Mouse (Mus musculus) brain, embryonic 14.5 days (tissue): ENCODE results near the gene Vmn1r120. TPM values are rescaled to one million over a fixed set of nuclear protein-coding genes. Genes with fewer than 3 reads are reported as not detected.
"Not testable (repeated sequence)": the region's sequence is repeated elsewhere in the genome, so short reads cannot be mapped to it uniquely, and the experiment has no call there.

Experiments used
- DNase-seq: peaks from one replicate; pipeline ENCODE4 v3.0.0-alpha.2; 2011; ENCODE audit warnings: low read depth
- polyA plus RNA-seq: library from polyadenylated mRNA; depleted of rRNA; stranded (reverse); fragments of >200 nt; gene quantifications from 2 replicates; pipeline ENCODE4 v1.2.3, GENCODE M21; 2012; rRNA removed

Gene Vmn1r120
- polyA plus RNA-seq, result not detected in 2 replicates

GRCm38 (mm10) chr7:21053684-21054083 is at the start of gene Vmn1r120:
Gene Vmn1r120, minus strand, starts transcription at chr7:21053784.
- DNase-seq, result not testable (repeated sequence)

GRCm38 (mm10) chr7:21098413-21098812 is 44.8 kb upstream of the Vmn1r120 start, which contains the start of gene Vmn1r121:
Gene Vmn1r121, minus strand, starts transcription at chr7:21098513.
- not testable (repeated sequence) for DNase-seq

DNA sequence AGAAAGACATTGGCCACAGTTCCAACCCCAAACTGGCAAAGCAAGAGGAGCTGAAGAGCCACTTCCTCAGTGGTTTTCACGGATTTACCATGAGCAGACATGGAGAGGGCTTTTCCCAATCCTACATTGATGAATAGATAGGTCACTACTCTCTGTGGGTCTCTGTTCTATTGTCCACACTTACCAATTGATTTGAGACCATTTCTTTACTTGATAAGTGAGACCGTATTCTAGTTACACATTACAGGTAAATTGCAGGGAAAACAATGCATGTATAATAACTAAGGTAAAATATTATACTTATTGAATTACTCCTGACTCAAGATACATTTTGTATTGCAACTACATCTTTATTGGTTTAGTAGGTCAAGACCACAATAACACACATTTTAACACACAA is 41.2 kb downstream of the Vmn1r120 start, which contains the start of gene Vmn1r119:
Gene Vmn1r119, minus strand, starts transcription at position 101 of the 400 bp plus-strand sequence.
- not testable (repeated sequence) for DNase-seq

Other genes with a start within 250 kb of the Vmn1r120 start
- not detected in 2 replicates for gene Vmn1r114, start 241.6 kb downstream of the Vmn1r120 start, polyA plus RNA-seq
- not detected in 2 replicates for gene Vmn1r115, start 208.8 kb downstream of the Vmn1r120 start, polyA plus RNA-seq
- not detected in 2 replicates for gene Vmn1r116, start 181.5 kb downstream of the Vmn1r120 start, polyA plus RNA-seq
- gene Vmn1r117, start 169.7 kb downstream of the Vmn1r120 start, polyA plus RNA-seq, result not detected in 2 replicates
- not detected in 2 replicates for gene Vmn1r118, start 141.4 kb downstream of the Vmn1r120 start, polyA plus RNA-seq
- not detected in 2 replicates for gene Vmn1r119, start 41.3 kb downstream of the Vmn1r120 start, polyA plus RNA-seq
- not detected in 2 replicates for gene Vmn1r121, start 44.7 kb upstream of the Vmn1r120 start, polyA plus RNA-seq
- gene Vmn1r122, start 80.3 kb upstream of the Vmn1r120 start, polyA plus RNA-seq, result not detected in 2 replicates
- gene Vmn1r123, start 108.4 kb upstream of the Vmn1r120 start, polyA plus RNA-seq, result not detected in 2 replicates
- not detected in 2 replicates for gene Gm5157, start 136.6 kb upstream of the Vmn1r120 start, polyA plus RNA-seq
- gene Vmn1r124, start 206.8 kb upstream of the Vmn1r120 start, polyA plus RNA-seq, result not detected in 2 replicates
- gene Vmn1r125, start 218.4 kb upstream of the Vmn1r120 start, polyA plus RNA-seq, result not detected in 2 replicates
- gene Vmn1r126, start 247.7 kb upstream of the Vmn1r120 start, polyA plus RNA-seq, result not detected in 2 replicates